Mouse (Mus musculus): ENCODE measurements around the gene Srek1.

DNA sequence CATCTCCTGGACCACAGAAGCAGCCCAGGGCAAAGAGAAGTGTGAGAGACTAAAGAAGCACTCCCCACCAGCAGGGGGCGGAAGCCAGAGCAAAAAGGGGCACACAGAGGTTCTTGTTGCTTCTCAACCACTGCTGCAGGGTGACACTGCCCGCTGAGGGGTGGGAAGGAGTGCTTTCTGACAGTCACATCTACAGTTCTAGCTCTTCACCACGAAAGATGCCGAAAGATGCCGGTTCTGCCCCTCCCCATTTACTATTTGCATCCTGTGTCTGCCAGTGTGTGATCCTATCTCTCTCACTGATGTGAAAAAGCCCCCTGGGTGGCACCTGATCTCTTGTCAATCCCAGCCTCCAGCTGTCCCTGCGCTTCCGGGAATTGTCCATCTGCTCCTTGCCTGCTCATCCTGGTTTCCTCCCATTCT is 64.0 kb downstream of the Srek1 start:
- TF ChIP-seq CTCF (IDR thresholded peaks at IDR 0.05; ENCODE audit: insufficient read depth, low read depth, low read length) = no peak
- TF ChIP-seq POLR2A (IDR thresholded peaks at IDR 0.05; ENCODE audit: insufficient read depth, low read depth, low read length) = no peak

Data from olfactory bulb, adult 2 months (tissue).